Mouse (Mus musculus): Measurements from ENCODE around the gene Rbpj. TPM values are rescaled to one million over a fixed set of nuclear protein-coding genes. Genes with fewer than 3 reads are reported as not detected.
"Not testable (repeated sequence)": the region's sequence is repeated elsewhere in the genome, so short reads cannot be mapped to it uniquely, and the experiment has no call there.

Gene Rbpj
- total and polyA plus RNA-seq, 2 experiments from 2014 or later = 12.6 to 22.0 TPM

DNA sequence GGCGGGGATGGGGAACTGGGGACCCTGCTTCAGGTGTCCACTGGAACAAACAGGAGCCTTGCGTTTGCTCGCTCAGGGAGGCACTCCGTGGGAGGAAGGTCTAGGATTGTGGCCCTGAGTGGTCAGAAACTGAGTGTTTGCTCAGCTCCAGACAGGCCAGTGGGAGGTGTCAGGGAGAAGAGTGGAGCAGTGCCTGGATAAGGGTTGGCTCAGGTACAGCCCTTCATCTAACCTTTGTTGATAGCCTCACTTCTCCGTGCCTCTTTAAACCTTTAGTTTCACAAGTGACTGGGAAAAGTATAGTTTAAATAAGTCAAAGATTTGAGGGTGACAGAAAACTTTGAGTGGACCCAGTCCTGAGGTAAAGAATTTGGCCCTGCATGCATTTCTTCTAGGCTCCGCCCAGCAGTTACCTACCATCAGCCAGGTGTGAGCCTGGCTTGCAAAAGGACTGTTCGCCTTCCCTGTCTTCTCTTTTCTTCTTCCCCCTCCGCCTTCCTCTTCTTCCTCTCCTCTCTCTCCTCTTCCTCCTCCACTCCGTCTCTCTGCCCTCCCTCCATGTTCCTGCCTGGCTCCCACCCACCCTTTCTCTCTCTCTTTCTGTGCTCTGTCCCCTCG, 204.5 kb downstream of the Rbpj start:
- ATAC-seq (ENCODE audit: insufficient read depth, low read depth) = no peak
- DNase-seq (ENCODE audit: low spot score) = no peak
- no peak for TF ChIP-seq EP300 (IDR thresholded peaks at IDR 0.05; ENCODE audit: low read depth)
- TF ChIP-seq CTCF (IDR thresholded peaks at IDR 0.05; ENCODE audit: low read depth) = no peak
- no peaks in the 10 kb centered on the region for H3K4me1 ChIP-seq (ENCODE audit: control insufficient read depth, insufficient read depth)
- 82% methylated on average over 10 of the region's 10 CpGs for WGBS
- H3K9ac ChIP-seq (replicated peaks; ENCODE audit: low read depth, low read length) = no peak overlapping the region
- no peaks in the 10 kb centered on the region for H3K36me3 ChIP-seq (replicated peaks; ENCODE audit: control insufficient read depth, insufficient read depth, low read length)
- no peak overlapping the region for H3K4me2 ChIP-seq (ENCODE audit: low read depth, low read length)
- no peak overlapping the region for H3K4me3 ChIP-seq (ENCODE audit: low read depth, low read length)
- H3K27ac ChIP-seq (ENCODE audit: low read depth) = no peak overlapping the region
- no peaks in the 10 kb centered on the region for H3K27me3 ChIP-seq (ENCODE audit: control insufficient read depth, insufficient read depth, low read length)
- H3K9me3 ChIP-seq (replicated peaks; ENCODE audit: control insufficient read depth, low read length) = no peaks in the 10 kb centered on the region

GRCm38 (mm10) chr5:53671507-53671906, 205.6 kb downstream of the Rbpj start:
- Histone ChIP-seq H3K4me2 (ENCODE audit: low read depth, low read length) (no peak overlapping the region), H3K4me3 (ENCODE audit: low read depth, low read length) (no peak overlapping the region), H3K9ac (replicated peaks; ENCODE audit: low read depth, low read length) (no peak overlapping the region), H3K27me3 (ENCODE audit: control insufficient read depth, insufficient read depth, low read length) (no peaks in the 10 kb centered on the region), H3K9me3 (replicated peaks; ENCODE audit: control insufficient read depth, low read length) (no peaks in the 10 kb centered on the region), H3K4me1 (ENCODE audit: control insufficient read depth, insufficient read depth) (no peaks in the 10 kb centered on the region), H3K27ac (ENCODE audit: low read depth) (no peak overlapping the region), H3K36me3 (replicated peaks; ENCODE audit: control insufficient read depth, insufficient read depth, low read length) (no peaks in the 10 kb centered on the region)
- TF ChIP-seq CTCF (IDR thresholded peaks at IDR 0.05; ENCODE audit: low read depth) (no peak), EP300 (IDR thresholded peaks at IDR 0.05; ENCODE audit: low read depth) (no peak)
- 48% methylated on average over 4 of the region's 4 CpGs for WGBS
- ATAC-seq (ENCODE audit: insufficient read depth, low read depth) (no peak), DNase-seq (ENCODE audit: low spot score) (no peak)

- no peaks in the 10 kb centered on the region for H3K4me1 ChIP-seq (ENCODE audit: control insufficient read depth, insufficient read depth)
- DNase-seq (ENCODE audit: low spot score) (peak; percentile 50), ATAC-seq (ENCODE audit: insufficient read depth, low read depth) (peak; percentile 85)
- H3K9ac ChIP-seq (replicated peaks; ENCODE audit: low read depth, low read length) = no peak overlapping the region
- H3K36me3 ChIP-seq (replicated peaks; ENCODE audit: control insufficient read depth, insufficient read depth, low read length) = no peaks in the 10 kb centered on the region
- no peaks in the 10 kb centered on the region for H3K9me3 ChIP-seq (replicated peaks; ENCODE audit: control insufficient read depth, low read length)
- no peak for TF ChIP-seq EP300 (IDR thresholded peaks at IDR 0.05; ENCODE audit: low read depth)
- TF ChIP-seq CTCF (IDR thresholded peaks at IDR 0.05; ENCODE audit: low read depth) = peak; percentile 85
- no peak overlapping the region for H3K4me2 ChIP-seq (ENCODE audit: low read depth, low read length)
- no peak overlapping the region for H3K27ac ChIP-seq (ENCODE audit: low read depth)
- H3K27me3 ChIP-seq (ENCODE audit: control insufficient read depth, insufficient read depth, low read length) = no peaks in the 10 kb centered on the region
- H3K4me3 ChIP-seq (ENCODE audit: low read depth, low read length) = no peak overlapping the region
- 20% methylated on average over 5 of the region's 5 CpGs for WGBS
These were observed 206.4 kb downstream of the Rbpj start for GRCm38 (mm10) chr5:53672352-53672751.

GRCm38 (mm10) chr5:53673493-53674150, 207.7 kb downstream of the Rbpj start:
- WGBS = 81% methylated on average over 6 of the region's 6 CpGs
- not testable (repeated sequence) for ATAC-seq (ENCODE audit: insufficient read depth, low read depth)

DNA sequence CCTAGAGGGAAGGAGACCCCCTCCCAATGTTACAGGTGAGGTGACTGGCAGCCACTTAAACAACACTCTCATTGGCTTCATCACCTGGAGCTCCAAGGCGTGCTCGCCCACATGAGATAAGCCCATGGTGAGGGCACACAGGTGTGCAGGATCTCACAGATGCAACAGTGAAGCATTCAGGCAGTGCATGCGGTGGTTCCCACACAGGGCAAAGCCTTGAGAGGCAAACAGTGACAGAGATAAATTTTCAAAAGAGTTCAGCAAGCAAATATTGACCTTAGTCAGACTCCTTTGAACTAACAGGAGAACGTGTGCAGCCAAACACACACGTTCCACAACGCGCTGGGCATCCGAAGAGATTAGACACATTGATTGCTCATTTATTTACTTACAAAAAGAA, 210.7 kb downstream of the Rbpj start:
- H3K9ac ChIP-seq (replicated peaks; ENCODE audit: low read depth, low read length) = no peak overlapping the region
- ATAC-seq (ENCODE audit: insufficient read depth, low read depth) = no peak

More at GRCm38 (mm10) chr5:53673493-53674150, 207.7 kb downstream of the Rbpj start:
- H3K9me3 ChIP-seq (replicated peaks; ENCODE audit: control insufficient read depth, low read length); H3K4me3 ChIP-seq (ENCODE audit: low read depth, low read length); DNase-seq (ENCODE audit: low spot score); H3K36me3 ChIP-seq (replicated peaks; ENCODE audit: control insufficient read depth, insufficient read depth, low read length); H3K4me1 ChIP-seq (ENCODE audit: control insufficient read depth, insufficient read depth); H3K4me2 ChIP-seq (ENCODE audit: low read depth, low read length); H3K27me3 ChIP-seq (ENCODE audit: control insufficient read depth, insufficient read depth, low read length); H3K27ac ChIP-seq (ENCODE audit: low read depth); H3K9ac ChIP-seq (replicated peaks; ENCODE audit: low read depth, low read length): not testable (repeated sequence)

More for the DNA sequence above, 210.7 kb downstream of the Rbpj start:
- Histone ChIP-seq H3K4me2 (ENCODE audit: low read depth, low read length) (no peak overlapping the region), H3K27ac (ENCODE audit: low read depth) (no peak overlapping the region), H3K4me3 (ENCODE audit: low read depth, low read length) (no peak overlapping the region), H3K9me3 (replicated peaks; ENCODE audit: control insufficient read depth, low read length) (no peaks in the 10 kb centered on the region), H3K4me1 (ENCODE audit: control insufficient read depth, insufficient read depth) (no peaks in the 10 kb centered on the region), H3K27me3 (ENCODE audit: control insufficient read depth, insufficient read depth, low read length) (0 out of 2 replicates have a peak, but pooled peaks cover 2% of the 10 kb centered on the region), H3K36me3 (replicated peaks; ENCODE audit: control insufficient read depth, insufficient read depth, low read length) (no peaks in the 10 kb centered on the region)
- 79% methylated on average over 8 of the region's 8 CpGs for WGBS
- TF ChIP-seq CTCF (IDR thresholded peaks at IDR 0.05; ENCODE audit: low read depth) = no peak
- no peak for TF ChIP-seq EP300 (IDR thresholded peaks at IDR 0.05; ENCODE audit: low read depth)
- DNase-seq (ENCODE audit: low spot score) = no peak
